18 mouse cellular contexts compared by ENCODE assay signal in genomic region chr1:91492740-91493139, GRCm38 (mm10).
"Had no signal": no experiment of that assay in that cellular context is flagged by ENCODE, and none has a peak within 500 bp of the region (broad histone marks: within the 10 kb centered on the region; RNA-seq: fewer than 3 reads in every experiment).

No protein-coding gene starts in this region.

- ATAC-seq: liver, embryonic 12.5 days; midbrain, embryonic 13.5 days; midbrain, embryonic 16.5 days had no signal

- H3K4me3 ChIP-seq: layer of hippocampus, adult 2 months; limb, embryonic 10.5 days; limb, embryonic 13.5 days; liver, embryonic 12.5 days; liver, embryonic 15.5 days; lung, embryonic 15.5 days; megakaryocyte, embryonic 14.5 days; midbrain, embryonic 10.5 days; midbrain, embryonic 13.5 days; stomach, embryonic 15.5 days had no signal

- DNase-seq: kidney, postnatal 25 days; layer of hippocampus, adult 9-11 months; liver; lung, adult 18-20 months; lung, postnatal 10 days; lung, postnatal 36 days; thymus, postnatal 25 days had no signal

- H3K27me3 ChIP-seq: lung, embryonic 15.5 days; stomach, embryonic 15.5 days had no signal

- H3K27ac ChIP-seq: layer of hippocampus, adult 2 months; limb, embryonic 10.5 days; limb, embryonic 13.5 days; liver, embryonic 12.5 days; liver, embryonic 15.5 days; lung, embryonic 15.5 days; midbrain, embryonic 10.5 days; midbrain, embryonic 13.5 days; stomach, embryonic 15.5 days had no signal

- H3K36me3 ChIP-seq: limb, embryonic 10.5 days; limb, embryonic 13.5 days; liver, embryonic 12.5 days; liver, embryonic 15.5 days; lung, embryonic 15.5 days; midbrain, embryonic 10.5 days; midbrain, embryonic 13.5 days; stomach, embryonic 15.5 days had no signal

- H3K9ac ChIP-seq: limb, embryonic 13.5 days; liver, embryonic 12.5 days; liver, embryonic 15.5 days; lung, embryonic 15.5 days; midbrain, embryonic 13.5 days; stomach, embryonic 15.5 days had no signal

- H3K4me2 ChIP-seq: limb, embryonic 13.5 days; liver, embryonic 12.5 days; liver, embryonic 15.5 days; lung, embryonic 15.5 days; midbrain, embryonic 13.5 days; stomach, embryonic 15.5 days had no signal

- H3K9me3 ChIP-seq: limb, embryonic 10.5 days; limb, embryonic 13.5 days; liver, embryonic 12.5 days; liver, embryonic 15.5 days; lung, embryonic 15.5 days; megakaryocyte, embryonic 14.5 days; midbrain, embryonic 10.5 days; midbrain, embryonic 13.5 days; stomach, embryonic 15.5 days had no signal
